Mouse (Mus musculus) kidney, adult 2 months (tissue): Measurements from ENCODE around the gene Orm1.

ENCODE experiments used
- CTCF ChIP-seq: fragments of 200-500 bp; conservative IDR thresholded peaks from 2 replicates; pipeline ENCODE4 v1.5.1; 2011; ENCODE audit warnings: low read depth, mild to moderate bottlenecking, control low read depth, low read length, moderate library complexity, mixed read lengths; ENCODE audit not compliant: insufficient read depth, insufficient read length
- POLR2A ChIP-seq: fragments of 200-500 bp; IDR thresholded peaks from one replicate; pipeline ENCODE4 v1.6.1; 2011; ENCODE audit warnings: low read depth, low read length, control low read depth

GRCm38 (mm10) chr4:63374331-63374730, 30.0 kb downstream of the Orm1 start:
- TF ChIP-seq CTCF = no peak
- no peak for TF ChIP-seq POLR2A
